Mouse (Mus musculus) limb, embryonic 10.5 days (tissue): ENCODE results near the gene Bsn. TPM values are rescaled to one million over a fixed set of nuclear protein-coding genes. Genes with fewer than 3 reads are reported as not detected.
A peak's percentile ranks its signal among the peaks of the same experiment; 100 is the strongest.

Source experiments
- DNase-seq: peaks from one replicate; pipeline ENCODE4 v3.0.0-alpha.2; 2017; ENCODE audit warnings: low spot score
- H3K27ac ChIP-seq: fragments of 300-500 bp; sonication (generic); 2 replicates; pipeline ENCODE4 v1.5.1; 2016; ENCODE audit warnings: mild to moderate bottlenecking
- H3K27me3 ChIP-seq: fragments of 300-500 bp; sonication (generic); 2 replicates; pipeline ENCODE4 v1.6.1; 2016; ENCODE audit warnings: low read depth, mild to moderate bottlenecking; ENCODE audit not compliant: poor library complexity, severe bottlenecking
- H3K36me3 ChIP-seq: fragments of 300-500 bp; sonication (generic); 2 replicates; pipeline ENCODE4 v1.6.1; 2016; ENCODE audit warnings: mild to moderate bottlenecking, moderate library complexity
- H3K4me1 ChIP-seq: fragments of 300-500 bp; sonication (generic); 2 replicates; pipeline ENCODE4 v1.6.1; 2016
- H3K4me3 ChIP-seq: fragments of 300-500 bp; sonication (generic); 2 replicates; pipeline ENCODE4 v1.5.1; 2016; ENCODE audit warnings: mild to moderate bottlenecking, moderate library complexity
- H3K9me3 ChIP-seq: fragments of 300-500 bp; sonication (generic); replicated peaks from 2 replicates; pipeline ENCODE4 v1.6.1; 2016; ENCODE audit warnings: mild to moderate bottlenecking
- WGBS: fragments of 180-500 bp; shearing (Covaris S2); methylation state at CpG from one replicate; pipeline ENCODE4 v1.1.7; 2016; 5-methylcytosine and 5-hydroxymethylcytosine counted together
- microRNA-seq: library from miRNA; unstranded; fragments of <30 nt; microRNA quantifications from one replicate; pipeline ENCODE4, GENCODE M21; 2017
- polyA plus RNA-seq: library from polyadenylated mRNA; unstranded; fragments of >200 nt; fragmentation: Nextera tagmentation; extraction: Ambion mirVana; gene quantifications from 2 replicates; pipeline ENCODE4 v1.2.1, GENCODE M21; 2016

The Bsn gene
- polyA plus RNA-seq, 1 experiment from 2014 or later = 1.7 TPM

- no peak overlapping the region for H3K27ac ChIP-seq
- peaks cover 37% of the 10 kb centered on the region for H3K4me1 ChIP-seq
- H3K27me3 ChIP-seq = no peaks in the 10 kb centered on the region
- peaks cover 68% of the 10 kb centered on the region for H3K36me3 ChIP-seq
- H3K9me3 ChIP-seq = no peaks in the 10 kb centered on the region
- 93% methylated on average over 15 of the region's 15 CpGs for WGBS
- no peak overlapping the region for H3K4me3 ChIP-seq
- DNase-seq = no peak
Observed at GRCm38 (mm10) chr9:108051184-108051930, 138.8 kb downstream of the Bsn start.

- Histone ChIP-seq H3K4me3 (peak overlapping the region; percentile 64), H3K9me3 (no peaks in the 10 kb centered on the region), H3K27me3 (no peaks in the 10 kb centered on the region), H3K4me1 (peaks cover 37% of the 10 kb centered on the region), H3K36me3 (peaks cover 68% of the 10 kb centered on the region), H3K27ac (peak overlapping the region; percentile 81)
- no peak for DNase-seq
- 42% methylated on average over 15 of the region's 15 CpGs for WGBS
Observed at GRCm38 (mm10) chr9:108049561-108050251, 140.5 kb downstream of the Bsn start.

GRCm38 (mm10) chr9:108049016-108049455 lies 141.1 kb downstream of the Bsn start, which contains the start of gene Gmppb:
Gene Gmppb, plus strand, starts transcription at chr9:108049242.
- Histone ChIP-seq H3K4me1 (peaks cover 37% of the 10 kb centered on the region), H3K9me3 (no peaks in the 10 kb centered on the region), H3K27me3 (no peaks in the 10 kb centered on the region), H3K36me3 (peaks cover 65% of the 10 kb centered on the region), H3K27ac (peak within 1 kb of the TSS; percentile 81), H3K4me3 (peak within 1 kb of the TSS; percentile 64)
- DNase-seq = peak; percentile 96
- under 1% methylated on average over 39 of the region's 39 CpGs for WGBS

- 2% methylated on average over 19 of the region's 19 CpGs for WGBS
- no peaks in the 10 kb centered on the region for H3K9me3 ChIP-seq
- peak overlapping the region; percentile 64 for H3K4me3 ChIP-seq
- peaks cover 62% of the 10 kb centered on the region for H3K36me3 ChIP-seq
- peak overlapping the region; percentile 81 for H3K27ac ChIP-seq
- H3K27me3 ChIP-seq = no peaks in the 10 kb centered on the region
- DNase-seq = no peak
- H3K4me1 ChIP-seq = peaks cover 37% of the 10 kb centered on the region
Observed at GRCm38 (mm10) chr9:108048566-108048955, 141.6 kb downstream of the Bsn start.

- no peaks in the 10 kb centered on the region for H3K9me3 ChIP-seq
- 52% methylated on average over 17 of the region's 17 CpGs for WGBS
Observed at GRCm38 (mm10) chr9:108047601-108048565, 142.3 kb downstream of the Bsn start.

GRCm38 (mm10) chr9:108046582-108046981 lies 143.6 kb downstream of the Bsn start:
- Histone ChIP-seq H3K9me3 (no peaks in the 10 kb centered on the region), H3K36me3 (peaks cover 68% of the 10 kb centered on the region), H3K27me3 (no peaks in the 10 kb centered on the region), H3K4me1 (peaks cover 26% of the 10 kb centered on the region), H3K27ac (no peak overlapping the region), H3K4me3 (no peak overlapping the region)
- 91% methylated on average over 4 of the region's 4 CpGs for WGBS
- no peak for DNase-seq

More at GRCm38 (mm10) chr9:108047601-108048565, 142.3 kb downstream of the Bsn start:
- H3K27ac ChIP-seq = peak overlapping the region; percentile 81; the same call in 1 of the 2 replicates
- H3K4me1 ChIP-seq = peaks cover 30% of the 10 kb centered on the region
- peaks cover 63% of the 10 kb centered on the region for H3K36me3 ChIP-seq
- H3K4me3 ChIP-seq = peak overlapping the region; percentile 64
- H3K27me3 ChIP-seq = no peaks in the 10 kb centered on the region
- peak; percentile 35 for DNase-seq

Small RNAs within 50 kb of the gene (microRNA-seq; reads per million reads assigned to microRNA genes)
- not detected for gene Gm47303
- gene Mir7088 = not detected

Other genes with a start within 250 kb of the Bsn start
- 43.2 and 45.9 TPM in 2 replicates for gene Traip, start 240.2 kb downstream of the Bsn start, polyA plus RNA-seq
- gene Uba7, start 214.9 kb downstream of the Bsn start, polyA plus RNA-seq = 18.6 and 22.5 TPM in 2 replicates
- gene Gm20661, start 207.3 kb downstream of the Bsn start, polyA plus RNA-seq = 3.5 and 6.2 TPM in 2 replicates
- 180 and 189 TPM in 2 replicates for gene Inka1, start 204.5 kb downstream of the Bsn start, polyA plus RNA-seq
- 6.5 and 11.9 TPM in 2 replicates for gene Cdhr4, start 197.9 kb downstream of the Bsn start, polyA plus RNA-seq
- 0.34 and 0.93 TPM in 2 replicates for gene Gm20662, start 194.0 kb downstream of the Bsn start, polyA plus RNA-seq
- 54.1 and 69.8 TPM in 2 replicates for gene Ip6k1, start 187.9 kb downstream of the Bsn start, polyA plus RNA-seq
- 25.2 and 26.4 TPM in 2 replicates for gene Gmppb, start 141.1 kb downstream of the Bsn start, polyA plus RNA-seq
- 1.9 and 3.5 TPM in 2 replicates for gene Amigo3, start 137.2 kb downstream of the Bsn start, polyA plus RNA-seq
- gene Mst1, start 109.9 kb downstream of the Bsn start, polyA plus RNA-seq = 0.54 and 0.74 TPM in 2 replicates
- gene Rnf123, start 107.0 kb downstream of the Bsn start, polyA plus RNA-seq = 31.8 and 37.5 TPM in 2 replicates
- 70.8 and 76.2 TPM in 2 replicates for gene Apeh, start 95.8 kb downstream of the Bsn start, polyA plus RNA-seq
- 59.6 and 59.9 TPM in 2 replicates for gene Dag1, start 73.6 kb upstream of the Bsn start, polyA plus RNA-seq
- gene Nicn1, start 100.0 kb upstream of the Bsn start, polyA plus RNA-seq = 32.9 and 35.8 TPM in 2 replicates
- 23.1 and 24.8 TPM in 2 replicates for gene Amt, start 106.5 kb upstream of the Bsn start, polyA plus RNA-seq
- gene Rhoa, start 115.7 kb upstream of the Bsn start, polyA plus RNA-seq = 246 and 250 TPM in 2 replicates
- gene Tcta, start 115.8 kb upstream of the Bsn start, polyA plus RNA-seq = 9.2 and 11.5 TPM in 2 replicates
- 824 and 909 TPM in 2 replicates for gene Gpx1, start 148.5 kb upstream of the Bsn start, polyA plus RNA-seq
- 132 and 140 TPM in 2 replicates for gene Usp4, start 157.5 kb upstream of the Bsn start, polyA plus RNA-seq
- 0.69 and 0.98 TPM in 2 replicates for gene 1700102P08Rik, start 202.4 kb upstream of the Bsn start, polyA plus RNA-seq
- 1.1 and 1.3 TPM in 2 replicates for gene Ccdc36, start 238.1 kb upstream of the Bsn start, polyA plus RNA-seq
- not detected in 2 replicates for gene BC048562, start 246.1 kb upstream of the Bsn start, polyA plus RNA-seq